Mouse (Mus musculus): Measurements from ENCODE around the gene Sipa1l3.

GRCm38 (mm10) chr7:29293131-29294065 lies 225.0 kb downstream of the Sipa1l3 start:
- TF ChIP-seq CTCF (conservative IDR thresholded peaks at IDR 0.05; ENCODE audit: low read length) (no peak), POU5F1 (IDR thresholded peaks at IDR 0.05; ENCODE audit: borderline replicate concordance, low read length) (no peak), NANOG (IDR thresholded peaks at IDR 0.05; ENCODE audit: borderline replicate concordance, low read length) (no peak)

Data from E14TG2a.4 (cell line).